Mouse (Mus musculus) small intestine, adult 2 months (tissue): ENCODE data around the gene Mup20. TPM values are rescaled to one million over a fixed set of nuclear protein-coding genes. Genes with fewer than 3 reads are reported as not detected.
"Not testable (repeated sequence)": the region's sequence is repeated elsewhere in the genome, so short reads cannot be mapped to it uniquely, and the experiment has no call there.

Source experiments
- H3K27ac ChIP-seq: fragments of 200-500 bp; 2 replicates; pipeline ENCODE4 v1.5.1; 2012; ENCODE audit warnings: low read depth, low read length, control low read depth, inconsistent platforms; ENCODE audit not compliant: insufficient read depth
- H3K27me3 ChIP-seq: fragments of 200-500 bp; 2 replicates; pipeline ENCODE4 v1.6.1; 2012; ENCODE audit warnings: mild to moderate bottlenecking, moderate library complexity, low read length, inconsistent platforms; ENCODE audit not compliant: control insufficient read depth, insufficient read depth
- H3K36me3 ChIP-seq: fragments of 200-500 bp; 2 replicates; pipeline ENCODE4 v1.6.1; 2012; ENCODE audit warnings: mild to moderate bottlenecking, low read length, control low read depth, inconsistent platforms; ENCODE audit not compliant: control insufficient read depth, insufficient read depth
- H3K4me1 ChIP-seq: fragments of 200-500 bp; 2 replicates; pipeline ENCODE4 v1.6.1; 2012; ENCODE audit warnings: low read length, inconsistent platforms, mixed read lengths; ENCODE audit not compliant: control insufficient read depth, insufficient read depth, insufficient read length
- H3K4me3 ChIP-seq: fragments of 200-500 bp; 2 replicates; pipeline ENCODE4 v1.5.1; 2012; ENCODE audit warnings: low read depth, mild to moderate bottlenecking, control low read depth, inconsistent platforms, low read length, moderate library complexity
- CTCF ChIP-seq: fragments of 200-500 bp; IDR thresholded peaks from 2 replicates; pipeline ENCODE4 v1.5.1; 2012; ENCODE audit warnings: low read depth, mild to moderate bottlenecking, control low read depth, inconsistent platforms, low read length, moderate library complexity, mixed read lengths; ENCODE audit not compliant: insufficient replicate concordance, insufficient read length; ENCODE audit errors: extremely low read depth
- POLR2A ChIP-seq: fragments of 200-500 bp; IDR thresholded peaks from 2 replicates; pipeline ENCODE4 v1.6.1; 2012; ENCODE audit warnings: low read depth, mild to moderate bottlenecking, control low read depth, inconsistent platforms, low read length, moderate library complexity
- WGBS: fragments of 180-500 bp; shearing (Covaris S2); methylation state at CpG from one replicate; pipeline ENCODE4 v1.1.7; 2018; 5-methylcytosine and 5-hydroxymethylcytosine counted together
- polyA plus RNA-seq: library from polyadenylated mRNA; depleted of rRNA; stranded (reverse); fragments of >200 nt; gene quantifications from 2 replicates; pipeline ENCODE4 v1.2.3, GENCODE M21; 2012; rRNA removed

Gene Mup20
- not detected in 2 replicates for polyA plus RNA-seq

DNA sequence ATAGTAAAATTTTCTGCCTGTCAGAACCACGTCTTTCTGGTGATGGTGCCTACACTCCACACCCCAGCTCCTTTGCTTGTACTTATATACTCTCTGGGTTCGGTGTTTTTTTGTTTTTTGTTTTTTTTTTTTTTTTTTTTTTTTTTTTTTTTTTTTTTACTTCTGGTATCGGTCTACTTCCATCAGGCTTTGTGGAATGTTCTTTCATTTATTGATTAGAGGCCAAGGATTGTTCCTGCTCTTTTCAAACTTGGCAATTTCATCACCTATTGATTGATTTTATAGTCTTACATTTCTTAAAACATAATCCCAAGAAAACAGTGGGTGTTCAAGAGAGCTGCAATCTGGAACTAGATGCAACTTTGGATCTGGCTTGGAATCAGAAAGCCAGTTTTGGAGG is at the start of gene Mup20:
Gene Mup20 (minus strand): TSS at position 101 of the 400 bp plus-strand sequence.
- not testable (repeated sequence) for H3K4me3 ChIP-seq

DNA sequence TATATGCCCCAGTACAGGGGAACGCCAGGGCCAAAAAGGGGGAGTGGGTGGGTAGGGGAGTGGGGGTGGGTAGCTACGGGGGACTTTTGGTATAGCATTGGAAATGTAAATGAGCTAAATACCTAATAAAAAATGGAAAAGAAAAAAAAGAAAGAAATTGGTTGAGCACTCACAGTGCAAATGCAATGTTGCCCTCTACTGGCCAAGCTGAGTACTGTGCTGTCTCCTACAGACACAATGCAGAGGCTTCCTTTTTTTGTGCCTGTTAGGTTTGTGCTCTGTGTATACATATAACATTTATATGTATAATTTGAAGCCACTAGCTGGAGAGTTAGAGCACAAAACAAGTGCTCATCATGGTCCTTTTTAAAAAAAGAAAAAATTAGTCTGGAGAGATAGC is 49.4 kb upstream of the Mup20 start:
- H3K4me1 ChIP-seq, H3K4me3 ChIP-seq, H3K36me3 ChIP-seq, H3K27me3 ChIP-seq, H3K27ac ChIP-seq: not testable (repeated sequence)
- 63% methylated on average over 2 of the region's 2 CpGs for WGBS

More for the DNA sequence above, at the start of gene Mup20:
- H3K4me1 ChIP-seq, H3K36me3 ChIP-seq, H3K27me3 ChIP-seq, H3K27ac ChIP-seq: not testable (repeated sequence)
- WGBS, result 68% methylated on average over 3 of the region's 3 CpGs

DNA sequence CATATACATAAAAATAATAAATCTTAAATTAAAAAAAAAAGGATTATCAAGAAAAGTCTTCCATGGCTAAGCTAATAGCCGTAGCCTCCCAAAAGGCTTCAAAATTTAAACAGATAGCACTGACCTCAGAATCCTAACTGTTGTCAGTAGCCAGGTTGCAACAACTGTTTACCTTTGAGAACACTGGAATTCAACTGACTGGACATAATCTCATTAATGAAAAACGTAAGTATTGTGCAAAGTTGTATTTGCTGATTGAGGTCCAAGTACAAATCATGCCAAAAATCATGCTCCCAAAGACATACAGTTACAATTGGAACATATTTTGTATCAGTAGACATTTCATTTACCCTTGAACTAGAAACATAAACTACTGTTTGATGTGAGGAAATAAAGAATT is 34.0 kb upstream of the Mup20 start:
- H3K4me3 ChIP-seq, result no peak overlapping the region
- H3K4me1 ChIP-seq, result no peaks in the 10 kb centered on the region
- 75% methylated on average over 2 of the region's 2 CpGs for WGBS
- TF ChIP-seq CTCF (no peak), POLR2A (no peak)
- no peaks in the 10 kb centered on the region for H3K36me3 ChIP-seq
- H3K27ac ChIP-seq, result no peak overlapping the region
- H3K27me3 ChIP-seq, result no peaks in the 10 kb centered on the region

DNA sequence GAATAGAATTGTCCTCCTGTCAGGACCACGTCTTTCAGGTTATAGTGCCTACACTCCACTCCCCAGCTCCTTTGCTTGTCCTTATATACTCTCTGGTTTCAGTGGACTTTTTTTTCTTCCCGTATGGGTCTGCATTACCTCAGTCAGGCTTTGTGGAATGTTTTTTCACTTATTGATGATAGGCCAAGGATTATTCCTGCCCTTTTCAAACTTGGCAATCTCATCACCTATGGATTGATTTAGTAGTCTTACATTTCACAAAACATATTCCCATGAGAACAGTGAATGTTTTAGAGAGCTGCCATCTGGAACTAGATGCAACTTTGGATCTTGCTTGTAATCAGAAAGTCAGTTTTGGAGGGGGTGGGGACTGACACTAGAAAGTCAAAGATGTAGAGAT is 33.3 kb upstream of the Mup20 start, which contains the start of gene Mup3:
Gene Mup3 (minus strand): TSS at position 102 of the 400 bp plus-strand sequence.
- TF ChIP-seq CTCF (no peak), POLR2A (no peak)
- Histone ChIP-seq H3K27ac (no peak within 1 kb of the TSS), H3K36me3 (no peaks in the 10 kb centered on the region), H3K4me3 (no peak within 1 kb of the TSS), H3K4me1 (no peaks in the 10 kb centered on the region), H3K27me3 (no peaks in the 10 kb centered on the region)
- WGBS, result 83% methylated on average over 2 of the region's 2 CpGs

DNA sequence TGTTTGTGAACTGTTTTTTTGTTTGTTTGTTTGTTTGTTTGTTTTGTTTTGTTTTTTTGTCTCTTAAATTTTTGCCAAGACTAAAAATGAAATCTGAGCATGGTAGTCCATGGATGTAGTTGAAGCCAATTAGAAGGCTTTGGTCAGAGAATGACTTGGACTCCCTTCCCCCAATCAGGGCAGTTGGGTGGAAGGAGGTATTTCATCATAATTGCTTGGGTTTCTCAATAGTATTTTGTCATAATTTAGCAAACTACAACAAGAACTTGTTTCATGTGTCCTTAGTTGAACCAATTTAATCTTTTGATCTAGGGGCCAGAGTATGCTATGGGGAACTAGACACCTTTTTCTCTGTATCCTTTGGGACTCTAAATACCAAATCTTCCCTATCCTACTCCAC is 28.8 kb upstream of the Mup20 start:
- no peak overlapping the region for H3K4me3 ChIP-seq
- no peaks in the 10 kb centered on the region for H3K4me1 ChIP-seq
- H3K27me3 ChIP-seq, result no peaks in the 10 kb centered on the region
- TF ChIP-seq POLR2A, result no peak
- TF ChIP-seq CTCF, result no peak
- no peaks in the 10 kb centered on the region for H3K36me3 ChIP-seq
- no peak overlapping the region for H3K27ac ChIP-seq

DNA sequence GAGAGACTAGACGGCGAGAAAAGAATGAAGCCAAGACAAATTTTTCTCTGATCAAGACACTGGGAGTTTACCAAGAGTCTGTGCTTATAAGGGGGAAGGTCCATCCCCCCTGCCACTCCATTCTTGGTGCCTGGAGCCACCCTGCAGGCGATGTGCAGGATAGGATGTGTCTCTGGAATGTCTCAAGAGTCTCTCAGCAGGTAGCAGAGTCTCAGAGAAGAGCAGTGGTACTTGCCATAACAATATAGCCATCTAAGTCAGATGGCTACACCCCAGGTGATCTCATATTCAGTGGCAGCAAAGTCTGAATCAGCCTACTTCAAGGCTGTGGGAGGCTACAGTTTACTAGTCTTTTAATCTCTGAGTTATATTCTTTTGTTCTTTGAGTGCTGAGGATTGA is 21.2 kb upstream of the Mup20 start:
- no peak overlapping the region for H3K27ac ChIP-seq
- 64% methylated on average over 3 of the region's 3 CpGs for WGBS
- H3K4me1 ChIP-seq, result no peaks in the 10 kb centered on the region
- no peak for TF ChIP-seq POLR2A
- TF ChIP-seq CTCF, result no peak
- no peaks in the 10 kb centered on the region for H3K36me3 ChIP-seq
- H3K4me3 ChIP-seq, result no peak overlapping the region
- H3K27me3 ChIP-seq, result no peaks in the 10 kb centered on the region

DNA sequence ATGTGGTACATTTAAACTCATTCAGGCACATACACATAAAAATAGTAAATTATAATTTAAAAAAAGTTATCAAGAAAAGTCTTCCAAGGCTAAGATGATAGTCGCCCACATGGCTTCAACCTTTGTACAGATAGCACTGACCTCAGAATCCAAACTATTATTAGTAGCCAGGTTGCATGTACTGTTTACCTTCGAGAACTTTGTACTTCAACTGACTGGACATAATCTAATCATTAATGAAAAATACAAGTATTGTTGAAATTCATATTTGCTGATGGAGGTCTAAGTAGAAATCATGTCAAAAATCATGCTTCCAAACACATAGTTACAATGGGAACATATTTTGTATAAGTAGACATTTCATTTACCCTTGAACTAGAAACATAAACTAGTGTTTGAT is 822 bp upstream of the Mup20 start:
- not testable (repeated sequence) for H3K4me1 ChIP-seq, H3K4me3 ChIP-seq, H3K27ac ChIP-seq, H3K36me3 ChIP-seq, H3K27me3 ChIP-seq
- WGBS, result 40% methylated on average over 2 of the region's 2 CpGs

DNA sequence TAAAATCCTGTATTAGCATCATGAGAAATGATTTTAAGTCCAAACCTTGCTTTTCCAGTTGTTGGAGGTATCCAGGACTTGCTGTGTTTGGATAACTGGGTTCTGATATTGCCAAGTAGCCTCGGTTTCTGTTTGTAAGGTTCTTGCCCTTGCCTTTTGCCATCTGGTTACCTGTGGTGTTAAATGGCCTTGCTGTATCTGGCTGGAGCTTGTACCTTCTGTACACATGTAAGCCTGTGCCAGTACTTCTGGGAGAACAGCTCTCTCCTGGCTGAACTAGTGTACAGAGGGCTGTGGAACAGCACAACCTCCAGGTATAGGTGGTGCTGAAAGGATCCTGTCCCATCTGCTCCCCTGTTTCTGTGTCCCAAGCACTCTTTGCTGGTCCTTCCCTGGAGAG is 27.7 kb downstream of the Mup20 start:
- H3K4me3 ChIP-seq, result no peak overlapping the region
- 74% methylated on average over 1 of the region's 1 CpGs for WGBS
- no peak overlapping the region for H3K27ac ChIP-seq
- H3K4me1 ChIP-seq, result no peaks in the 10 kb centered on the region
- no peaks in the 10 kb centered on the region for H3K36me3 ChIP-seq
- TF ChIP-seq CTCF, result no peak
- TF ChIP-seq POLR2A, result no peak
- no peaks in the 10 kb centered on the region for H3K27me3 ChIP-seq
